Mouse (Mus musculus): ENCODE measurements at regions not wholly inside any gene's neighbourhood (a gene's known extent, or its start where the extent isn't known, plus 50 kb on each side); places are given as distances from the start of the nearest gene placed in this dataset.

- TF ChIP-seq CTCF (IDR thresholded peaks at IDR 0.05) (no peak), EP300 (IDR thresholded peaks at IDR 0.05; ENCODE audit: insufficient read depth, low read depth, low read length) (no peak), POLR2A (IDR thresholded peaks at IDR 0.05; ENCODE audit: insufficient read depth, low read depth, low read length) (no peak)
Observed at GRCm38 (mm10) chr9:68162813-68163570, 322.8 kb downstream of the Vps13c start.
